Mouse (Mus musculus) spleen, postnatal 14 days (tissue): ENCODE data around the gene Med8.

ENCODE experiments used
- DNase-seq, 2 experiments: peaks; one replicate each; pipeline ENCODE4 v3.0.0; 2021 to 2022; ENCODE audit warnings: low spot score in 2 of 2

Gene Med8

GRCm38 (mm10) chr4:118409142-118409900 lies at the start of gene Med8, which contains the start of gene Szt2:
Gene Med8, plus strand, starts transcription at chr4:118409337.
Gene Szt2, minus strand, starts transcription at chr4:118409273.
- DNase-seq, result peak; percentile 82 to 87

GRCm38 (mm10) chr4:118359896-118360720 lies 49.0 kb upstream of the Med8 start:
- peak; percentile 38 to 49 for DNase-seq

GRCm38 (mm10) chr4:118361451-118361850 lies 47.7 kb upstream of the Med8 start:
- DNase-seq, result no peak

GRCm38 (mm10) chr4:118362879-118363278 lies 46.3 kb upstream of the Med8 start:
- DNase-seq, result no peak

- no peak for DNase-seq
These were observed 45.2 kb upstream of the Med8 start for GRCm38 (mm10) chr4:118363985-118364384.

- DNase-seq, result no peak
These were observed 44.5 kb upstream of the Med8 start for GRCm38 (mm10) chr4:118364641-118365040.

- no peak for DNase-seq
These were observed 43.1 kb upstream of the Med8 start for GRCm38 (mm10) chr4:118365991-118366390.

- no peak for DNase-seq
These were observed 41.6 kb upstream of the Med8 start for GRCm38 (mm10) chr4:118367551-118367950.

GRCm38 (mm10) chr4:118368616-118369015 lies 40.5 kb upstream of the Med8 start:
- no peak for DNase-seq

- DNase-seq, result no peak
These were observed 37.3 kb upstream of the Med8 start for GRCm38 (mm10) chr4:118371822-118372221.

- DNase-seq, result no peak
These were observed 33.1 kb upstream of the Med8 start for GRCm38 (mm10) chr4:118375999-118376398.

- DNase-seq, result no peak
These were observed 25.9 kb upstream of the Med8 start for GRCm38 (mm10) chr4:118383271-118383670.

GRCm38 (mm10) chr4:118387316-118387715 lies 21.8 kb upstream of the Med8 start:
- no peak for DNase-seq

GRCm38 (mm10) chr4:118390146-118390545 lies 19.0 kb upstream of the Med8 start:
- DNase-seq, result no peak

GRCm38 (mm10) chr4:118394505-118394904 lies 14.6 kb upstream of the Med8 start:
- no peak for DNase-seq

GRCm38 (mm10) chr4:118395289-118395688 lies 13.8 kb upstream of the Med8 start:
- no peak for DNase-seq

GRCm38 (mm10) chr4:118396433-118396832 lies 12.7 kb upstream of the Med8 start:
- no peak for DNase-seq

GRCm38 (mm10) chr4:118398400-118398799 lies 10.7 kb upstream of the Med8 start:
- DNase-seq, result no peak

- DNase-seq, result no peak
These were observed 7.7 kb upstream of the Med8 start for GRCm38 (mm10) chr4:118401421-118401820.

GRCm38 (mm10) chr4:118401918-118402317 lies 7.2 kb upstream of the Med8 start:
- DNase-seq, result no peak

GRCm38 (mm10) chr4:118402701-118403100 lies 6.4 kb upstream of the Med8 start:
- DNase-seq, result no peak

- DNase-seq, result no peak
These were observed 1.7 kb downstream of the Med8 start for GRCm38 (mm10) chr4:118410871-118411270.

GRCm38 (mm10) chr4:118413553-118413952 lies 4.4 kb downstream of the Med8 start:
- DNase-seq, result no peak
